Mouse (Mus musculus): Measurements from ENCODE around the gene Zbtb17. TPM values are rescaled to one million over a fixed set of nuclear protein-coding genes. Genes with fewer than 3 reads are reported as not detected.

The Zbtb17 gene
- total RNA-seq, 4 experiments from 2014 or later, result 36.7 to 42.0 (median 38.0) TPM

DNA sequence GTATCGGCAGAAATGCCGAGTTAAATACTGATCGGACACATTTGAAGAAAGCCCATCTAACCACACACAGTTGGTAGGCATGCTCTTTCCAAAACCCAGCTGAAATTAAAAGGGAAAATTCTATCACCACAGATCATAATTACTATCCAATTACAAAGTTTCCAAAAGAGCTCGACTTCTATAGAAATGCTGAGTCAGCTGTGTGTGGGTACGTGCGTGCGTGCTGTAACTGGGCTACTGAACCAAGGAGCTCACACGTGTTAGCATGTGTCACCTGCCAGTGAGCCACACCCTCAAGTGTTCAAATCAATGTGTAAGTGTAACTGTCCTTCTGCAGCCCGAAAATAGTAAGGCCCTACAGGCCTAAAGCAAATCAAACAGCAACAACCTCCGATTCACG is 43.1 kb downstream of the Zbtb17 start:
- no peak for DNase-seq (ENCODE audit: low spot score in 2 of 2)

DNA sequence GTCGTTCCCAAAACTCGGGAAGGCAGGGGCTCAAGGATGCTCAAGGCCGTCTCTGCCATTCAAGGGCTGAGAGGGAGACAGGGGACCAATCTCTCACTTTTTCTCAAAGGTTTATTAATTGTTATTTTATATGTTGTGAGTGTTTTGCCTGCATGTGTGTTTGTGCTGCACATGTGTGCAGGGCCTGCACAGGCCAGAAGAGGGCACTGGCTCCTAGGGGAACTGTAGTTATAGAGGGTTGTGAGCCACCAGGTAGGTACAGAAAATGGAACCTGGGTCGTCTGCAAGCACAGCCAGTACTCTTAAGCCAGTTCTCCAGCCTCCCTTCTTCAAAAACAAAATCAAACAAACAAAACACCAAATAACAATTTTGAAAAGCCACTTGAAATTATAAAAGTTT is 44.2 kb downstream of the Zbtb17 start:
- DNase-seq (ENCODE audit: low spot score in 2 of 2), result no peak

DNA sequence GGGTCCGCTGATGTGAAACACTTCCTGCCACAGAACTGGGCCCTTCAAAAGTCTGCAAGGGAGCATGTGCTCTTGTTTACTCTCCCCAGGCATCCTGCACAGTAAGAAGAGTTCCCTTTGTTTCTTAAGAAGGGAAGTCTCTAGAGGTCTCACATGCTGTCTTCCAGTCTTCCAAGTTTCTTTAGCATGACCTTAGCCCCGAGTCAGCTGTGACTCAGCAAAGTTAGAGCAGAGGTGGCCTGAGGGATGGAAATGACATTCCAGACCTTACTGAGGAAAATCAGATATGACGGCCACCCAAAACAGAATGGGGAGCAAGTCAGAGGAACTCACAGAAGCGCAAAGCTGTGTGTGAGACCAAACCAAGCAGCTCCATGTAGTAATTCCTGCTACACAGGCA is 56.2 kb downstream of the Zbtb17 start:
- DNase-seq (ENCODE audit: low spot score in 2 of 2), result no peak

DNA sequence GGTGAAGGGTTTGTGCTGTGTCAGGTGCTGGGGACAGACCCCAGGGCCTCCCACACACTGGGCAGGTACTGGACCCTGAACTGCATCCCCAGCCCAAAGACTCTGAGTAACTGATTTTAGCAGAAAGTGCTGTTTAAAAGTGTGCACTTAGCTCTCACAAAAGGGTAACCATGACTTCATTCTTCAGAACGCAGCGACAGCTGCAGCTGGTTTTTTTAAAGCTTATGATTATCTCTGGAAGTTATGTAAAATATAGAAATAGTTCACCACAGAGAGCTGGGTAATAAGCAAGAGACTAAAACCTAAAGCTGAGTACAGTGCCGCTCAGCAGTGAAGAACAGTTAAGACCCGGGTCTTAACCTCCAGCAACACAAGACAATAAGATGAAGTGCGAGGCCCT is 56.6 kb downstream of the Zbtb17 start:
- no peak for DNase-seq (ENCODE audit: low spot score in 2 of 2)

DNA sequence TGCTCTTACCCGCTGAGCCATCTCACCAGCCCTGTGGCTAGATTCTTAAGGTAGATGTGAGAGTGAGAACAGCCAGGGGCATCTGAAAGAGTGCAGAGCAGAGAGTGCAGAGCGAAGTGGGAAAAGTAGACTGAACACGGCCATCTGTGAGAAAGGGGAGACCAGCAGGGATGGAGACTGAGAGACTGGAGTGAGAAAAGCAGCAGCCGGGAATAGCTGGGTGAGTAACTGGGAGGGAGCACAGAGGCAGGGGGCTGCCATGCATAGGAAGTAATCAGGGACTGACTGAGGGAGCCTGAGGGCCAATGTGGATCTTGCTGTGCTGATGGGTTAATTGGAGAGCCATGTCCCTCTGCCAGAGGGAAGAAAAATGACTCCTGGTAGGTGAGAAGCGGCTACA is 58.3 kb downstream of the Zbtb17 start:
- DNase-seq (ENCODE audit: low spot score in 2 of 2), result no peak

DNA sequence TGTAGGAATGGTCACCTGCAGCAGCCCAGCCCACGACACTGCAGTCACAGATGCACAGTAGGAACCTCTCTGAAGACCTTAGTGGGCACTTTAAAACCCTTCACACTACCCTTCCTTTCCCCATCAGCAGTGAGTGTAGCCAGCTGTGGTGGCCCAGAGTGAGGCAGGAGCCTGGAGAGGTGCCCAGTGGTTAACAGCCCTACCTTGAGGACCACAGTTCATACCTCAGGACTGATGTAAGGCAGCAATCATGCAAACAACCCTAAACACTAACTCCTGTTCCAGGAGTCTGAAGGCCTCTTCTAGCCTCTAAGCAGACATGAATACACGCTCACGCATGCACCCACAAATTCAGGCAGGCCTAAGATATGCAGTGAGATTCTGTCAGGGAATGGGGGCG is 60.0 kb downstream of the Zbtb17 start:
- DNase-seq (ENCODE audit: low spot score in 2 of 2), result no peak

DNA sequence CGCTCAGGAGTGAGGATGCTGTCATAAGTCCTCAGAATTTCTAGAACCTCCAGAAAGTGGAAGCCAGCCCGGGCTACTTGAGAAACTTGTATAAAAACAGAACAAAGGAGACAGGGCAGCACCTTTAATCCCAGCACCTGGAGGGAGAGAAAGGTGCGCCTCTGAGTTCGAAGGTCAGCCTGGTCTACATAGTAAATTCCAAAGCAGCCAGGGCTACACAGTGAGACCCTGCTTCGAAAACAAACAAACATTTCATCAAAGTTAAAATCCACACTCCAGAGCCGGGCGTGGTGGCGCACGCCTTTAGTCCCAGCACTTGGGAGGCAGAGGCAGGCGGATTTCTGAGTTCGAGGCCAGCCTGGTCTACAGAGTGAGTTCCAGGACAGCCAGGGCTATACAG is 61.4 kb downstream of the Zbtb17 start:
- no peak for DNase-seq (ENCODE audit: low spot score in 2 of 2)

DNA sequence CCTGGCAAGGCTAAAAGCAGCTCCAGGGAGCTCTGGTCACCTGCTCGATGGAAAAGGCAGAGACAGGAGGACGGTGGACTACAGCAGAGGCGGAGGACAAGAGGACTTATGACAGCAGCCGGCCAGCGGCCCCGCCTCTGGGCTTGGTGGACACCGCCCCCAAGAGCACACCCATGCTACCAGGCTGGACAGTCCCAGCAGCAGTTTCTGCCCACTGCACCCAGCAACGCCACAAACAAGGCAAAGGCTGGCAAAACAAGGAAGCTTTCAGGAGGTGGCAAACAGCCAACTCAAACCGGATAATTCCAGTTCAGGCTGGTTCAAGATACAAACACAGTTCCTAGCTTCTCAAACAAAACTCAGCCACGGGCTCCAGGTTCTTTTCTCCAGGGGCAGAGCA is 61.9 kb downstream of the Zbtb17 start:
- peak; percentile 51 to 74 for DNase-seq (ENCODE audit: low spot score in 2 of 2)

DNA sequence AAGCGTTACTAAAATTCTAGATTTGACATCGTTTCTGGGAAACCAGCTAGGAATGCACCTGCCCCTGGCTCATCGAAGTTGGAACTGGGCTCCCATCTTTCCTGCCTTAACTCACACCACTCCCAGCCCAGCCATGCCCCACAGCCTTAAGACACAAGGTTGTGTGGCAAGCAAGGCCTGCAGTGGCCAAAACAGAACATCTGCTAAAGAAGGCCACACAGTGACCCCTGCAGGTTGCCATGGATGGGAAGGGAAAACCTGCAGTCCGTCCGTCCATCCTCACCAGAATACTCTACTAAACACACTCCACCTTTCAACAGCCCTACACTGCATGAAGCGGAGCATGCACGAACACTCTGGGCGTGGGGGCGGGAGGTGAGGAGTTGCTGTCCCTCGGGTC is 62.4 kb downstream of the Zbtb17 start:
- DNase-seq (ENCODE audit: low spot score in 2 of 2), result no peak

DNA sequence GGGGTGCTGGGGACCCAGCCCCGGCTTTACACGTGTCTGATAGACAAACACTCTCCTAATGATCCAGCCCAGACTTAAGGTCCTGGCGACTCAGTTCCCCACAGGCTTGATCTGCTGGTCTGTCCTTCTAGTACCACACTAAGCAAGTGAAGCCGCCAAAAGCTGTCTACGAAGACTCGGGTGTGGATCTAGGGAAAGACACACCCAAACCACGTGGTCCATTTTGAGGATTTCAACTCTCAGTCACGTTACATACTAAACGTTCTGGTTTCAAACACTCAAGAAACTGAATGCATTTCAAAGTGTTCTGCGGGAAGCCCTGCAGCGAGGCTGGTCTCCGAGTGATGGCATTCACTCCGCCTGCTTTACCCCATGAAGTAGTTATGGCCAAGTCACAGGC is 66.0 kb downstream of the Zbtb17 start:
- DNase-seq (ENCODE audit: low spot score in 2 of 2), result no peak

DNA sequence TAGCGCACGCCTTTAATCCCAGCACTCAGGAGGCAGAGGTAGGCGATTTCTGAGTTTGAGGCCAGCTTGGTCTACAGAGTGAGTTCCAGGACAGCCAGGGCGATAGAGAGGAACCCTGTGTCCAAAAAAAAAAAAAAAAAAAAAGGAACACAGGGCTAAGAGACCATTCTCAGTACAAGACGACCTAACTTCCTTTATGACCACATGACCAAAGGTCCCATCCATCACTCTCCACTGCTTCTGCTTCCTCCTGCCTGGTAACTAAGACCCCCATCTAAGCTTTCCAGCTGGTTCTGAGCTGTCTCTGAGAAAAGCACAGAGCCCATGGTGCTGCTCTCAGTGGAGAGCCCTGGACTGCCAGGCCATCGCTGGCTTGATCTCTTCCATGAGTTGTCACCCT is 67.7 kb downstream of the Zbtb17 start:
- no peak for DNase-seq (ENCODE audit: low spot score in 2 of 2)

DNA sequence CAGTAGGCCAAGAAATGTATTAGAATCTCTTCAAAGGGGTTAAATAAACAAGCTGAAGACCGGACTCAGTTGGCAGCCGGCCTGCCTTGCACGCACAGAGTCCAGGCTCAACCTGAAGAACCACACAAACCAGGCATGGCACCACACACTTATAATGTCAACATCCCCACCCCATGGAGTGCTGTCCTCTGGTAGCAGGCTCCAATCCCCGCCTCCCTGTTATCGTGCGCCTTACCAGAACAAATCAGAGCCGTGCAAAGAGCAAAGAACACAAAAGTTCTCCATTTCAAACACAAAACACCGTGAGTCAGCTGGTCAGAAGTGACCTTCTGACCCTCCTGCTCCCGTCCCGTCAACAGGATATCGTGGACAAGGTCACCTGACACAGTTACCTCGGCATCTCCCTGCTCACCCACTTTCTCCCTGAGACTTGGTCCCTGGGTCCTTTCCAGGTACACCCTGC is 69.8 kb downstream of the Zbtb17 start:
- DNase-seq (ENCODE audit: low spot score in 2 of 2), result no peak

Other genes starting within 250 kb of the Zbtb17 start
- 1 to 10 TPM; 3.3 to 5.0 (median 4.1) TPM for gene Rsg1, start 230.7 kb upstream of the Zbtb17 start, total RNA-seq (2022)
- 10 to 100 TPM; 13.7 to 18.3 (median 15.8) TPM for gene Arhgef19, start 205.2 kb upstream of the Zbtb17 start, total RNA-seq (2022)
- gene Epha2, start 143.4 kb upstream of the Zbtb17 start, total RNA-seq (2022), result 1 to 10 TPM in 3 of 4 experiments, under 1 TPM in 1; 0.98 to 1.7 (median 1.2) TPM
- 1 to 10 TPM; 2.7 to 4.1 (median 3.6) TPM for gene Fam131c, start 76.4 kb upstream of the Zbtb17 start, total RNA-seq (2022)
- 1 to 10 TPM in 1 of 4 experiments, under 1 TPM in 1, not detected in 2; 0.39 to 1.8 TPM for gene Clcnka, start 45.9 kb upstream of the Zbtb17 start, total RNA-seq (2022)
- gene Clcnkb, start 28.6 kb upstream of the Zbtb17 start, total RNA-seq (2022), result under 1 TPM in 1 of 4 experiments, not detected in 3; 0.74 TPM
- under 1 TPM; 0.30 to 0.97 (median 0.73) TPM for gene Hspb7, start 23.9 kb upstream of the Zbtb17 start, total RNA-seq (2022)
- 1 to 10 TPM; 2.8 to 4.9 (median 3.0) TPM for gene Srarp, start 8.5 kb upstream of the Zbtb17 start, total RNA-seq (2022)
- gene Spen, start 93.9 kb downstream of the Zbtb17 start, total RNA-seq (2022), result 10 to 100 TPM; 57.2 to 66.6 (median 62.1) TPM
- 1 to 10 TPM; 1.3 to 3.0 (median 2.1) TPM for gene Fblim1, start 161.4 kb downstream of the Zbtb17 start, total RNA-seq (2022)
- 1 to 10 TPM in 1 of 4 experiments, under 1 TPM in 3; 0.43 to 1.1 (median 0.51) TPM for gene Tmem82, start 174.0 kb downstream of the Zbtb17 start, total RNA-seq (2022)
- 1 to 10 TPM; 3.7 to 4.8 (median 4.2) TPM for gene Slc25a34, start 179.2 kb downstream of the Zbtb17 start, total RNA-seq (2022)
- 100 to 1,000 TPM; 103 to 120 (median 107) TPM for gene Plekhm2, start 220.2 kb downstream of the Zbtb17 start, total RNA-seq (2022)
- gene Rsc1a1, start 240.9 kb downstream of the Zbtb17 start, total RNA-seq (2022), result 1 to 10 TPM in 3 of 4 experiments, not detected in 1; 2.3 to 2.6 (median 2.3) TPM